Mouse (Mus musculus) lung, postnatal 0 days (tissue): ENCODE data around the gene Il16.

Source experiments
- CTCF ChIP-seq: IDR thresholded peaks from 2 replicates; pipeline ENCODE4 v1.5.1; 2016; ENCODE audit warnings: antibody characterized with exemption, mild to moderate bottlenecking
- EP300 ChIP-seq: IDR thresholded peaks from 2 replicates; pipeline ENCODE4 v1.6.1; 2016; ENCODE audit warnings: antibody characterized with exemption, mild to moderate bottlenecking, control low read depth

- TF ChIP-seq CTCF = no peak
- TF ChIP-seq EP300 = no peak
Measured at GRCm38 (mm10) chr7:83666087-83666595, 79.4 kb downstream of the Il16 start.
